Mouse (Mus musculus) small intestine, adult 2 months (tissue): ENCODE data around the gene Pip4k2b.

Source experiments
- CTCF ChIP-seq: fragments of 200-500 bp; IDR thresholded peaks from 2 replicates; pipeline ENCODE4 v1.5.1; 2012; ENCODE audit warnings: low read depth, mild to moderate bottlenecking, control low read depth, inconsistent platforms, low read length, moderate library complexity, mixed read lengths; ENCODE audit not compliant: insufficient replicate concordance, insufficient read length; ENCODE audit errors: extremely low read depth
- POLR2A ChIP-seq: fragments of 200-500 bp; IDR thresholded peaks from 2 replicates; pipeline ENCODE4 v1.6.1; 2012; ENCODE audit warnings: low read depth, mild to moderate bottlenecking, control low read depth, inconsistent platforms, low read length, moderate library complexity

DNA sequence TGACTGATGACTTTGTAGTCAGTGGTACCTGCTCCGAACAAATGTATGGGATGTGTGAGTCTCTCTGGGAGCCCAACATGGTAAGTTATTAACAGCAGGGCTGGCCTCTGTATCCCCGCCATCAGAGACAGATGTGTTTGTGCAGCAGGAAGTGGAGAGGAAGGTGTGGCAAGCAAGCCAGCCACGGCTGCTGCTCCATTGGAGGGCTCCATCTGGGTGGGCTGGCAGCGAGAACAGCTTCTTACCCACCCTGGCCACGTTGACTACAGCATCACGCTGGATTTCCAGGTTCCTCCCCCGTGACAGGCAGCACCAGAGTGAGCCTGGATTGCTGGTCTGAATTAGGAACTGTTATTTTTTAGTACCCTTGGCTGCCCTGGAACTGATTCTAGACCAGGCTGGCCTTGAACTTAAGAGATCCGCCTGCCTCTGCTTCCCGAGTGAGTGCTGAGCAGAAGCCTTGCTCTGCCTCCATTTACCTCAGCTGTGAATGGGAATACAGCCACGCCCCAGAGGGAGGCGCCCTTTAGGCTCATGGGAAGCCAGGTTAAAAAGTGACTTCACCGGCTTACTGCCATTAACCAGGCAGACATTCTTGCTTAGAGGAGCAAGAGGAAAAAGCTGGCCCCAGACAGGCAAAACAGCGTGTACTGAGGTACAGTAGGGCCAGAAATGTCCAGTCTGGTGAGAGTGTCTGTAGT is 33.2 kb downstream of the Pip4k2b start:
- TF ChIP-seq CTCF (no peak), POLR2A (no peak)
